Mouse (Mus musculus) liver, embryonic 14.5 days (tissue): ENCODE measurements at regions not wholly inside any gene's neighbourhood (a gene's known extent, or its start where the extent isn't known, plus 50 kb on each side); places are given as distances from the start of the nearest gene placed in this dataset.

Experiments
- ATAC-seq: fragments of 200-750 bp; cut with Nextera tagmentation; 2 replicates; pipeline ENCODE4 v1.8.0; 2017; ENCODE audit warnings: moderate number of reproducible peaks, mild to moderate bottlenecking, moderate library complexity; ENCODE audit not compliant: insufficient read depth
- DNase-seq, 3 experiments: peaks; one replicate each; pipeline ENCODE4 v3.0.0-alpha.2; 2012 to 2013; ENCODE audit warnings: low read depth in 3 of 3, low spot score in 3 of 3
- H3K27ac ChIP-seq: fragments of 300-500 bp; sonication (generic); 2 replicates; pipeline ENCODE4 v1.5.1; 2014; ENCODE audit warnings: moderate library complexity, mild to moderate bottlenecking, control low read depth, inconsistent platforms
- H3K27me3 ChIP-seq: fragments of 300-500 bp; sonication (generic); 2 replicates; pipeline ENCODE4 v1.6.1; 2014; ENCODE audit warnings: mild to moderate bottlenecking, low read length, moderate library complexity; ENCODE audit not compliant: control insufficient read depth, insufficient read depth
- H3K36me3 ChIP-seq: fragments of 300-500 bp; sonication (generic); replicated peaks from 2 replicates; pipeline ENCODE4 v1.6.1; 2014; ENCODE audit warnings: low read depth; ENCODE audit not compliant: control insufficient read depth, insufficient read depth
- H3K4me1 ChIP-seq, 2 experiments: fragments of 200-500 bp in 1 of 2; fragments of 300-500 bp in 1 of 2; sonication (generic) in 1 of 2; replicated peaks; 2 replicates each; pipeline ENCODE4 v1.6.1; 2012 to 2014; ENCODE audit warnings: antibody characterized with exemption in 1 of 2, inconsistent platforms in 1 of 2, low read length in 1 of 2; ENCODE audit not compliant: control insufficient read depth in 2 of 2, insufficient read depth in 2 of 2
- H3K4me2 ChIP-seq: fragments of 300-500 bp; sonication (generic); 2 replicates; pipeline ENCODE4 v1.6.1; 2014; ENCODE audit warnings: low read depth, mild to moderate bottlenecking, control low read depth, moderate library complexity
- H3K4me3 ChIP-seq, 2 experiments: fragments of 200-500 bp in 1 of 2; fragments of 300-500 bp in 1 of 2; sonication (generic) in 1 of 2; 2 replicates each; pipeline ENCODE4 v1.5.1; 2012 to 2014; ENCODE audit warnings: low read depth in 2 of 2, low read length in 2 of 2, mild to moderate bottlenecking in 2 of 2, control low read depth in 1 of 2, inconsistent platforms in 1 of 2, moderate library complexity in 1 of 2; ENCODE audit not compliant: insufficient read depth in 1 of 2
- H3K9ac ChIP-seq: fragments of 300-500 bp; sonication (generic); replicated peaks from 2 replicates; pipeline ENCODE4 v1.6.1; 2014; ENCODE audit warnings: mild to moderate bottlenecking, control low read depth, moderate library complexity
- H3K9me3 ChIP-seq: fragments of 300-500 bp; sonication (generic); 2 replicates; pipeline ENCODE4 v1.6.1; 2016; ENCODE audit warnings: low read length, mixed read lengths; ENCODE audit not compliant: control insufficient read depth
- CTCF ChIP-seq: IDR thresholded peaks from 2 replicates; pipeline ENCODE4 v1.5.1; 2016; ENCODE audit warnings: antibody characterized with exemption, low read depth, control low read depth
- EP300 ChIP-seq: IDR thresholded peaks from 2 replicates; pipeline ENCODE4 v1.6.1; 2016; ENCODE audit warnings: antibody characterized with exemption, low read depth
- WGBS: fragments of 180-500 bp; shearing (Covaris S2); extraction: QIAGEN DNeasy Blood & Tissue Kit; methylation state at CpG from one replicate; pipeline ENCODE4 v1.1.7; 2014; ENCODE audit not compliant: insufficient replicate concordance; 5-methylcytosine and 5-hydroxymethylcytosine counted together

DNA sequence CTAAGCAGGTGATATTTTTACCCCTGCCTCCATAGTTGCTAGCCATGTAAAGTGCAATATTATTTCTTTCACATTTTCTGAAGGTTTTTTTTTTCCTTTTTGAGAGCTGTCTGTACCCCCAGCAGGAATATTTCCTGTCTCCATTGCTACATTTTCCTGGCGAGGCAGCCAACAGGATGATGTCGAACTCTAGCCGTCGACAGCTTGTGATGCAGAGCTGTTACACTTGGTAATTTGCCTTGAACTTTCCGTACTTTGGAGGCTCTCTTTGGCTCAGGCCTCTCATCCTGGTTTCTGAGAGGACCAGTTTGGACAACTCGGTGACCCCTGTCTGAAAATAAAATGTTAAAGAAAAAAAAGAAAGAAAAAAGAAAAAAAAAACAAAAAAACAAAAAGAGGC, 260.3 kb downstream of the 4933412E24Rik start:
- WGBS: 40% methylated on average over 6 of the region's 6 CpGs
- Histone ChIP-seq H3K27ac (no peak overlapping the region), H3K4me1 (no peaks in the 10 kb centered on the region), H3K9ac (no peak overlapping the region), H3K9me3 (no peaks in the 10 kb centered on the region), H3K36me3 (no peaks in the 10 kb centered on the region), H3K4me2 (no peak overlapping the region), H3K4me3 (no peak overlapping the region), H3K27me3 (no peaks in the 10 kb centered on the region)
- no peak for DNase-seq
- no peak for ATAC-seq
- no peak for TF ChIP-seq EP300
- TF ChIP-seq CTCF: no peak

DNA sequence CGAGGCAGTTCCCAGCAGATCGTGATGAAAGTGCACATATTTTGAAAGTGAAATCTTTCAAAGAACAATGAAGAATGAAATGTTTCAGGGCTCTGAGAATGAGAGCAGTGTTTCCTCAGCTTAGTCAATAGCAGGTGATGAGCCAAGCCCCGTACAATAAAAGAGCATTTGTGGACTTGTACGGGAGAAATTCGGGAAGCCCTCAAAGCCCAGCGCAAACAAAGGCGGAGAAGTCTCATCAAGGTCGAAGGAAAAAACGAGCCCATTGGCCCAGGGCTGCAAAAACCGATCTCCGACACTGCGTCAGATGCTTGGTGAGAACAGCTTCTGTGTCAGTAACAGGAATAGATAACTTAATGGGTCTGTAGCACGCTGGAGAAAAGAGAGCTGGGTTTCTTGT, 261.5 kb downstream of the 4933412E24Rik start:
- H3K27ac ChIP-seq: no peak overlapping the region
- no peak for TF ChIP-seq EP300
- TF ChIP-seq CTCF: no peak
- DNase-seq: no peak
- no peaks in the 10 kb centered on the region for H3K4me1 ChIP-seq
- H3K27me3 ChIP-seq: no peaks in the 10 kb centered on the region
- no peaks in the 10 kb centered on the region for H3K9me3 ChIP-seq
- ATAC-seq: no peak
- no peak overlapping the region for H3K4me2 ChIP-seq
- no peak overlapping the region for H3K9ac ChIP-seq
- WGBS: 65% methylated on average over 13 of the region's 13 CpGs
- no peak overlapping the region for H3K4me3 ChIP-seq
- H3K36me3 ChIP-seq: no peaks in the 10 kb centered on the region

- Histone ChIP-seq H3K9me3 (no peaks in the 10 kb centered on the region), H3K27me3 (no peaks in the 10 kb centered on the region), H3K27ac (no peak overlapping the region), H3K36me3 (no peaks in the 10 kb centered on the region), H3K4me1 (no peaks in the 10 kb centered on the region), H3K9ac (no peak overlapping the region), H3K4me3 (no peak overlapping the region), H3K4me2 (no peak overlapping the region)
- DNase-seq (no peak), ATAC-seq (no peak)
- TF ChIP-seq CTCF (no peak), EP300 (no peak)
- 52% methylated on average over 1 of the region's 1 CpGs for WGBS
These were observed 264.1 kb downstream of the 4933412E24Rik start for GRCm38 (mm10) chr15:59752277-59752676.

GRCm38 (mm10) chr15:59746290-59746689, 270.1 kb downstream of the 4933412E24Rik start:
- WGBS: 66% methylated on average over 9 of the region's 9 CpGs
- no peak overlapping the region for H3K4me3 ChIP-seq
- H3K36me3 ChIP-seq: no peaks in the 10 kb centered on the region
- H3K27ac ChIP-seq: no peak overlapping the region
- no peaks in the 10 kb centered on the region for H3K9me3 ChIP-seq
- peaks cover 0 to 5% of the 10 kb centered on the region in 2 experiments; a peak in 1 of 4 replicates for H3K4me1 ChIP-seq
- H3K4me2 ChIP-seq: no peak overlapping the region
- TF ChIP-seq EP300 (no peak), CTCF (no peak)
- ATAC-seq: no peak
- H3K27me3 ChIP-seq: no peaks in the 10 kb centered on the region
- no peak for DNase-seq
- H3K9ac ChIP-seq: no peak overlapping the region

GRCm38 (mm10) chr15:59744411-59744931, 271.9 kb downstream of the 4933412E24Rik start:
- Histone ChIP-seq H3K27me3 (no peaks in the 10 kb centered on the region), H3K27ac (no peak overlapping the region), H3K36me3 (no peaks in the 10 kb centered on the region), H3K4me3 (no peak overlapping the region), H3K9me3 (no peaks in the 10 kb centered on the region), H3K9ac (no peak overlapping the region), H3K4me1 (peaks cover 0 to 5% of the 10 kb centered on the region in 2 experiments; a peak in 1 of 4 replicates), H3K4me2 (no peak overlapping the region)
- DNase-seq (peak; percentile 15 to 40 (median 17)), ATAC-seq (no peak)
- no peak for TF ChIP-seq EP300
- TF ChIP-seq CTCF: no peak
- 27% methylated on average over 5 of the region's 5 CpGs for WGBS

DNA sequence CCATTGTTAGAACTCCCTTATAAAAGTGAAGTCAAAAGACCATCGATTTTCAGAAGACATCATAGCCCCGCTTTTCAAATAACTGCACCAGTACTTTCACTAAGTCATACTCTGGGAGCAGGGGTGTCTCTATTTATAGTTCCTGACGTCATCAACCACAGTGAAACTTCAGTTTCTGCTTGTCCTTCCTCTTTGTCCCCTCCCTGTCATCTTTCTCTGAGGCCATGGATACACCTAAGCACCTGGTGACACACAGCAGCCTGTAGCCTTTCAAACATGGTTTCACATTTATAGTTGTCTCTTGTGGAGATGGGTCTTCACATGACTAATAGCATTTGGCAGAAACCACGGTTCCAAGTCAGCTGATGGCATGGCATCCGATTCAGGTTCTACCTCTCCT, 277.2 kb downstream of the 4933412E24Rik start:
- Histone ChIP-seq H3K9ac (no peak overlapping the region), H3K9me3 (no peaks in the 10 kb centered on the region), H3K4me3 (no peak overlapping the region), H3K4me2 (no peak overlapping the region), H3K27ac (no peak overlapping the region), H3K27me3 (no peaks in the 10 kb centered on the region), H3K36me3 (no peaks in the 10 kb centered on the region), H3K4me1 (peaks cover 0 to 3% of the 10 kb centered on the region in 2 experiments; a peak in 1 of 4 replicates)
- WGBS: 25% methylated on average over 5 of the region's 5 CpGs
- TF ChIP-seq CTCF (no peak), EP300 (no peak)
- ATAC-seq (no peak), DNase-seq (no peak)
